Mouse (Mus musculus) neural tube, embryonic 15.5 days (tissue): Measurements from ENCODE around the gene Pakap. TPM values are rescaled to one million over a fixed set of nuclear protein-coding genes. Genes with fewer than 3 reads are reported as not detected.
A peak's percentile ranks its signal among the peaks of the same experiment; 100 is the strongest.

Experiments used
- ATAC-seq: fragments of 200-750 bp; cut with Nextera tagmentation; 2 replicates; pipeline ENCODE4 v1.8.0; 2017; ENCODE audit warnings: mild to moderate bottlenecking, moderate TSS enrichment, moderate library complexity; ENCODE audit not compliant: low FRiP score
- H3K27ac ChIP-seq: fragments of 300-500 bp; sonication (generic); replicated peaks from 2 replicates; pipeline ENCODE4 v1.5.1; 2015; ENCODE audit warnings: mild to moderate bottlenecking, inconsistent platforms
- H3K27me3 ChIP-seq: fragments of 300-500 bp; sonication (generic); replicated peaks from 2 replicates; pipeline ENCODE4 v1.6.1; 2015; ENCODE audit warnings: inconsistent platforms
- H3K36me3 ChIP-seq: fragments of 300-500 bp; sonication (generic); 2 replicates; pipeline ENCODE4 v1.6.1; 2015; ENCODE audit warnings: inconsistent platforms
- H3K4me1 ChIP-seq: fragments of 300-500 bp; sonication (generic); 2 replicates; pipeline ENCODE4 v1.6.1; 2015; ENCODE audit warnings: inconsistent platforms
- H3K4me2 ChIP-seq: fragments of 300-500 bp; sonication (generic); 2 replicates; pipeline ENCODE4 v1.6.1; 2015; ENCODE audit warnings: inconsistent platforms, mild to moderate bottlenecking, moderate library complexity
- H3K4me3 ChIP-seq: fragments of 300-500 bp; sonication (generic); replicated peaks from 2 replicates; pipeline ENCODE4 v1.5.1; 2015; ENCODE audit warnings: mild to moderate bottlenecking, inconsistent platforms
- H3K9ac ChIP-seq: fragments of 300-500 bp; sonication (generic); replicated peaks from 2 replicates; pipeline ENCODE4 v1.6.1; 2015; ENCODE audit warnings: mild to moderate bottlenecking, inconsistent platforms
- H3K9me3 ChIP-seq: fragments of 300-500 bp; sonication (generic); replicated peaks from 2 replicates; pipeline ENCODE4 v1.6.1; 2016; ENCODE audit warnings: inconsistent platforms
- WGBS: fragments of 180-500 bp; shearing (Covaris S2); methylation state at CpG from one replicate; pipeline ENCODE4 v1.1.7; 2015; ENCODE audit warnings: mixed read lengths; 5-methylcytosine and 5-hydroxymethylcytosine counted together
- polyA plus RNA-seq: library from polyadenylated mRNA; unstranded; fragments of >200 nt; fragmentation: Nextera tagmentation; extraction: Ambion mirVana; gene quantifications from 2 replicates; pipeline ENCODE4 v1.2.1, GENCODE M21; 2015

Pakap gene
- polyA plus RNA-seq, 1 experiment from 2014 or later: 10.4 TPM

DNA sequence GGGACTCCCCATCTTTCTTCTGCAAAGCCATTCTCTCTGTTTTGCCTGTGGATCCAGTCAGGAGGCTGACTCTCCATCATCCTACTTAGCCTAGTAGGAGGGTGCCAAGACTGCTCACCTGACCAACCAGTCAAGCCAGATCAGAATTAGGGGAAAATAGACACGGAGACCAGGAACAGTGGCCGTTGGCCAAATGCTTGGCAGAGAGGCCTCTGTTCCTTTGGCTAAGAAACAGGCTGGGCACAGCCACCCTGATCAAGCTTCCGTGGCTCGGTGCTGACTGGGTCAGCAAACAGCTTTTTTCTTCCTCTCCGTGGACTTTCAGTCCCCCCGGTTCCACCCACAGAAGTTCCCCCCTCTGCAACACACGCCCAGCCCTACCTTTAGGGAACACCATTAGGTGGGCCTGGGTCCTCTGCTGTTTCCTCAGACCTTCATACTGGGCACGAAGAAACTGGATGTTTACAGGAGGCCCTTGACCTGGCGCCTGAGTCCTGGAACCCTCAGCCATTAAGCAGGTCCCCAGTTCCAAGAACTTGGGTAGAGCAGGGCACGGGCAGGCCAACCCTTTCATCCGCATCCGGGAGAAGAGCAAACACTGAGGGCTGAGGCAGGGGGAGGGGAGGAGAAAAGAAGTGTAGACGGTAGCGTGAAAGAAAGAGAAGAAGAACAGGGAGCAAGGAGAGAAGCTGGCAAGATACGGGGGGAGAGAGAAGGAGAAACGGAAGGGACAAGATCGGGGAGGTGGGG is 347.4 kb downstream of the Pakap start:
- no peaks in the 10 kb centered on the region for H3K27me3 ChIP-seq
- no peak overlapping the region for H3K9ac ChIP-seq
- no peaks in the 10 kb centered on the region for H3K36me3 ChIP-seq
- no peak for ATAC-seq
- H3K27ac ChIP-seq: no peak overlapping the region
- H3K4me1 ChIP-seq: peaks cover 2% of the 10 kb centered on the region; the same call in 1 of the 2 replicates
- 43% methylated on average over 17 of the region's 17 CpGs for WGBS
- H3K9me3 ChIP-seq: no peaks in the 10 kb centered on the region
- H3K4me3 ChIP-seq: no peak overlapping the region
- H3K4me2 ChIP-seq: peak overlapping the region; percentile 31

DNA sequence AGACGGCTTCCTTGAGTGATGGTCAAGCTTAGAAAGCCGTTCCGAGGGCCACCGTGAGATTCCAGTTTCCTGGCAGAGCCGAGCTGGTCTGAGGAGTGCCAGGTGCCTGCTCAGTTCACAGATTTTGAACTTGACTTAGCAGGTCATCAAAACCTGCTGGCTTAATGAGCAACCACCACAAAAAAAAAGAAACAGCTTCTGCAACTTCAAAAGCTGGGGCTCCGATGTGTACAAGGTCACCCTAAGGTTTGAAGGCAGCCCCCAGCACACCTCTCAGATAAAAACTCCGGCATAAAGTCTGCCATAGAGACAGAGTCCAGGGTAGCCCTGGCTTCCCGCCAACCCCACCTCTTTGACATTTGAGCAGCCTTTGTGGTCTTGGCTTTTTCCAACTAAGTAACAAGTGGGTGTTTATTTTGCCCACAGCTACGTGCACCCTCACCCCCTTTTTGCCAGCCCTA is 348.3 kb downstream of the Pakap start, which contains the start of gene D630039A03Rik:
D630039A03Rik (minus strand) TSS at position 97 of the 461 bp plus-strand sequence.
- Histone ChIP-seq H3K27ac (no peak within 1 kb of the TSS), H3K4me3 (no peak within 1 kb of the TSS), H3K36me3 (no peaks in the 10 kb centered on the region), H3K9ac (no peak within 1 kb of the TSS), H3K4me1 (peaks cover 2% of the 10 kb centered on the region; the same call in 1 of the 2 replicates), H3K4me2 (peak within 1 kb of the TSS; percentile 31), H3K9me3 (no peaks in the 10 kb centered on the region), H3K27me3 (no peaks in the 10 kb centered on the region)
- WGBS: 22% methylated on average over 9 of the region's 9 CpGs
- no peak for ATAC-seq

DNA sequence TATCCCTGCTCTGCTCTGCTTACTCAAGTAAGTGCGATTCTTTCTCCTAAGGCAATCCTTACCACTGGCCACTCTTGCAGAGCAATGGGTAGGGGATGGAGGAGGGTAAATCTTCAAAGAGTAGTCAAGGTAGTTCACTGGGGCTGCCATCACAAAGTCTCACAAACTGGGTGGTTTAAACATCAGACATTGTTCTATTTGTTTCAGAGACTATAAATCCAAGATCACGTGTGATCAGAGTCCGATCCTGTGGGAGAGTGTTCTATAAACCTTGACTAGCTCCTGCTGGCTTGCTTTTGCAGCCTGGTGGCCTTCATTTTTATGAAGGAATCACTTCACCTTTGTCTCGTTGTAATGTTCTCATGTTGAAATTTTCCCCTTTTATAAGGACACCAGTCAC is 348.7 kb downstream of the Pakap start:
- H3K36me3 ChIP-seq: no peaks in the 10 kb centered on the region
- H3K27ac ChIP-seq: no peak overlapping the region
- H3K9ac ChIP-seq: no peak overlapping the region
- WGBS: 56% methylated on average over 4 of the region's 4 CpGs
- peaks cover 2% of the 10 kb centered on the region; the same call in 1 of the 2 replicates for H3K4me1 ChIP-seq
- H3K4me3 ChIP-seq: no peak overlapping the region
- H3K27me3 ChIP-seq: no peaks in the 10 kb centered on the region
- H3K9me3 ChIP-seq: no peaks in the 10 kb centered on the region
- H3K4me2 ChIP-seq: no peak overlapping the region
- no peak for ATAC-seq

DNA sequence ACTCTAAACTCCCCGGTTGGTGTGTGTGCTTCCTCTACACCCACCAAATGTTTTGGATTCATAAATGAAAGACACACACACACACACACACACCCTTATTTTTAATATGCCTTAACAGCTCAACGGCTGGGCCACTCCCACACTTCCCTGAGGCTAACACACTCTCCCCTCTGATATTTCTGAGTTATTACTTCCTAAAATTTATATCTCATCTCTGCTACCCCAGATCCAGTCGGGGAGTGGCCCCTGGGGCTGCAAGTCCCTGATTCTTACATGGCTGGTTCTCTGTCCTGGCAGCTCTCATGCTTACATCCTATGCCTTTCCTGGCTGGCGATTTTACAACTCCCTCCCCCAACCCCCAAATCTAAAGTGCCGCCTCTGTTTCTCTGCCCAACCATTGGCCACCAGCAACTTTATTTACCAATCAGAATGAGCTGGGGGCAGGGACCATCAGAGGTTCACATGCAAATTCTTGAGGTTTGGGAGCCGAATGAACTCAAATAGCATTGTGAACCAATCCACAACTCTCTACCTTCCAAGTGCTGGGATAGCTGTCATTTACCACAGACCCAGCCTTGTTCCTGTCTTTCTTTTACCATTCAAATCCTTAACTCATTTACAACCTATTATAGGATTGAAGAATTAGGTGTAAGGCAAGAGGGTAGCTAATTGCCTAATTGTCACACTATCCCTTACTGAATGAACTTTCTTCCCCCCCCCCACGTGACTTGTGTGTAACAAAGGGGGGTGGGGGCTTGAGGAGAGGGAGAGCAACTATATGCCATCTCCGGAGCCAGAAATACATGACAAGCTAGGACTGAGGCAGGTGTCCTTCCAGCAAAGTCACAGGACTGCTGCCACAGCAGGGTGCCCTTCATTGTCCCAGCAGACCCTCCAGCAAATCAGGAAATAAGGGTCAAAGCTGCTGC is 351.8 kb downstream of the Pakap start:
- no peaks in the 10 kb centered on the region for H3K9me3 ChIP-seq
- no peak for ATAC-seq
- peaks cover 9% of the 10 kb centered on the region for H3K4me1 ChIP-seq
- H3K27ac ChIP-seq: no peak overlapping the region
- H3K9ac ChIP-seq: no peak overlapping the region
- H3K27me3 ChIP-seq: no peaks in the 10 kb centered on the region
- H3K4me2 ChIP-seq: no peak overlapping the region
- no peaks in the 10 kb centered on the region for H3K36me3 ChIP-seq
- 16% methylated on average over 8 of the region's 8 CpGs for WGBS
- H3K4me3 ChIP-seq: no peak overlapping the region

DNA sequence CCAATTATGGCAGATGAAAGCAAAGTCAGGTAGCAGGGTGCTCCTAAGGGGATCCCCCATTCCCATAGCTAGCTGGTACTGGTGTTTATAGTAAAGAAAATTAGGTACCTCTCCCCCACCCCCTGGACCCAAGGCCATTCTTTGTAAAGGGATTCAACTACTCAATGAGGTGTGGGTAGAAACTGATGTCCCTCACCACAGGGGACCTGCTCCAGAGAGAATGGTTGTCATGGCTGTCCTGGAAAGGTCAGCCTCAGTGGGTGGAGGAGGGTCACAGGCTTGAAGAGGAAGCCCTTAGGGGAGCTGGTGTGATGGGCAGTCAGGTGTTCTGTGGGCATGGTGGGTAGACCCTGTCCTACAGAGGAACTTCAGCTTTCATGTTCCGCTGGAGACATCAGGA is 352.5 kb downstream of the Pakap start:
- no peak overlapping the region for H3K9ac ChIP-seq
- 92% methylated on average over 1 of the region's 1 CpGs for WGBS
- no peaks in the 10 kb centered on the region for H3K27me3 ChIP-seq
- no peak for ATAC-seq
- no peaks in the 10 kb centered on the region for H3K9me3 ChIP-seq
- H3K4me1 ChIP-seq: peaks cover 9% of the 10 kb centered on the region
- no peak overlapping the region for H3K4me3 ChIP-seq
- no peaks in the 10 kb centered on the region for H3K36me3 ChIP-seq
- no peak overlapping the region for H3K27ac ChIP-seq
- H3K4me2 ChIP-seq: no peak overlapping the region

GRCm38 (mm10) chr4:57922171-57922570 is 354.2 kb downstream of the Pakap start:
- no peaks in the 10 kb centered on the region for H3K27me3 ChIP-seq
- H3K36me3 ChIP-seq: no peaks in the 10 kb centered on the region
- H3K4me3 ChIP-seq: no peak overlapping the region
- H3K27ac ChIP-seq: no peak overlapping the region
- peaks cover 6% of the 10 kb centered on the region for H3K4me1 ChIP-seq
- H3K4me2 ChIP-seq: no peak overlapping the region
- no peak overlapping the region for H3K9ac ChIP-seq
- 11% methylated on average over 5 of the region's 5 CpGs for WGBS
- ATAC-seq: 0 out of 2 replicates have a peak, but pooled peaks have one; percentile 30
- H3K9me3 ChIP-seq: no peaks in the 10 kb centered on the region

DNA sequence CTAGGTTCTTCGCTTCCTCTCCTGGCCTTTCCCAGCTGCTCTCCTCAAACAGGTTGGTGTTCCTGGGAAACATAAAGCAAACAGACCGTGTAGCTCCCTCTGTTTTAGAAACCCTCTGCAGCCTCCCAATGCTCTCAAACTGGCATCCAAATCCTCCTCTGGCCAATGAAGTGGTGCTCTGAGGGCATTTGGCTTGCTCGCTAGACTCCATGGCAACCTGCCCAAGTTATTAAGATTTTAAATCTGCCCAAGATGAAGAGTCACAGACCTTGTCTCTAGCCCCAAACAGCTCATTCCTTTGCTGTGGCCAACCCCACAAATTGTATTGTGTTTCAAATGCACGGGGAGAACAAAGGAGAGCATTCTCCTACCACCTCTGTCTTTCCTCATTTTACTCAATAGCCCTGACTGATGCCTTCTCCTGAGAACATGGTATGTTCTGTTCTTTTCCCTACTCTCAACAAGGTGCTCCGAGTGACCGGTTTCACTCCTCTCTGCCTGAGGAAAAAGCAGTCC is 356.6 kb downstream of the Pakap start:
- no peak overlapping the region for H3K4me2 ChIP-seq
- H3K4me3 ChIP-seq: no peak overlapping the region
- no peak overlapping the region for H3K9ac ChIP-seq
- ATAC-seq: no peak
- no peaks in the 10 kb centered on the region for H3K9me3 ChIP-seq
- no peaks in the 10 kb centered on the region for H3K36me3 ChIP-seq
- H3K4me1 ChIP-seq: peaks cover 6% of the 10 kb centered on the region
- no peaks in the 10 kb centered on the region for H3K27me3 ChIP-seq
- WGBS: 73% methylated on average over 6 of the region's 6 CpGs
- no peak overlapping the region for H3K27ac ChIP-seq

DNA sequence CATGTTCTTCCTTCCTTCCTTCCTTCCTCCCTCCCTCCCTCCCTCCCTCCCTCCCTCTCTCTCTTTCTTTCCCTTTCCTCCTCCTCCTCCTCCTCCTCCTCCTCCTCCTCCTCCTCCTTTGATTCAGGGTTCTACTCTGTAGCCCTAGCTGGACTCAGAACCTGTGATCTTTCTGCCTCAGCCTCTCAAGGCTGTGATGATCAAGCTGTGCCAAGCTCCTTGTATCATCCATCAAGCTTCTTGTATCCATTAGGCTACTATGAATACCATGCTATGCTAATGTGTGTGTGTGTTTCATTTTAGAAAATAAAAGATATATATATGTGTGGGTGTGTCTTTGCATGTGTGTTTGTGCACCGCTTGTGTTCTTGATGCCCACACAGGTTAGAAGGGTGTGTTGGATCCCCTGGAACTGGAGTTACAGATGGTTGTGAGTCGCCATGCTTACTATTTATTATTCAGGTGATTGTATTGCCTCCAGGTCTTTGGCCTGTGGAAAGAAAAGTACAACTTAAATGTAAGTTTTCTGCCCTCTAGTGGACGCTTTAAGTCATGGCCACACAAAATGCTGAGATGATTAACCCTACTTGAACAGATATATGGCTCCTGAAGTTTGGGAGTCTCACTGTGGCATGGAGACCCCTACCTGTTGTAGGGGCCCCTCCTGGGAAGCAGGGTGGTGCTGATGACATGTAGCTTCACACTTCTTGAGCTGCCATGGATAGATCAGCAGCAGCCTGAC is 359.7 kb downstream of the Pakap start:
- Histone ChIP-seq H3K4me3 (no peak overlapping the region), H3K36me3 (no peaks in the 10 kb centered on the region), H3K9ac (no peak overlapping the region), H3K4me2 (no peak overlapping the region), H3K27me3 (no peaks in the 10 kb centered on the region), H3K4me1 (peaks cover under 1% of the 10 kb centered on the region; the same call in 1 of the 2 replicates), H3K27ac (no peak overlapping the region), H3K9me3 (no peaks in the 10 kb centered on the region)
- ATAC-seq: peak; percentile 35; the same call in 1 of the 2 replicates
- 25% methylated on average over 3 of the region's 3 CpGs for WGBS

DNA sequence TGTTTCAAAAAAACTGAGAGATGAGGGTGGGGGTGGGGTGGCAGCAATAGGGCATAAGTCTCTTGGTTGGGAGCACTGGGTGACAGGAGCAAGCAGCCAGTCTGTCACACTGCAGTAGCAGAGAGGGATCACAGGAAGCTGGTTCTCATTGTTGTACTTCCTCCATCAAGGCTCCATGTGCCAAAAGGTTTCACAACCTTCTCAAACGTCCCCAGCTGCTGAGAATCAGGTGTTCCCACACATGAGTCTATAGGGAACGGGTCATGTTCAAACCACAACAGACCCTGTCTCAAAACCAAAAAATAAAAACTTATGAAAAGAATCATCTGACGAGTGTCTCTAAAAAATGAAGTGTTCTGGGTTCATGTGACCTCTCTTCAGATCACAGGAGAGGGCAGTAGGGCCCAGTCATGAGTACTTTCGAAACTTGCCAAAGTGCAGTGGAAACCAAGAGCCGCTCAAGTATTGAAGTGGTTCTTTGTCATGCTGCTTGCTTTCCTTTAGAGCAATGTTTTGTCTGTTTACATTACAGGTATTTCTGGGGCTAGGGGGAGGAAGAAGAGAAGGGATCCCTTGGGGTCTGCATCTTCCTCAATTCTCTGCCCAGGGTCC is 362.7 kb downstream of the Pakap start:
- Histone ChIP-seq H3K4me1 (no peaks in the 10 kb centered on the region), H3K27me3 (no peaks in the 10 kb centered on the region), H3K4me2 (no peak overlapping the region), H3K36me3 (no peaks in the 10 kb centered on the region), H3K9ac (no peak overlapping the region), H3K9me3 (no peaks in the 10 kb centered on the region), H3K4me3 (no peak overlapping the region), H3K27ac (no peak overlapping the region)
- WGBS: 80% methylated on average over 5 of the region's 5 CpGs
- ATAC-seq: no peak

DNA sequence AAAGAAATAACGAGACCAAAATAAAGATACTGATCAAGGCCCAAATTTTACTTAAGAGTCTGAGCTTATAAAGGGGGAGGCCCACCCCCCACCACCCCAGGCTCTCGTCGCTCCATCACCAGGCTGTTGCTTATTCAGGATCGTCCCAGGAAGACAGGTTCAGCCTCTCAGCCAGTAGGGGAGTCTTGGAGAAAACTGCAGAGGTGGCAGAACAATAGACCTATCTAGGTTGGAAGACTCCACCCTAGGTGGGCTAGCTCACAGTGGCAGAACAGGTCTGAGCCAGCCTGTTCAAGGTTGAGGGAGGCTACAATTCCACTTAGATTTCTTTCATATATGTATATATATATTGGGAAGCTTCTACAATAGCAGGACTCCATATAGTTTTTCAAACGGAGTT is 366.2 kb downstream of the Pakap start:
- no peaks in the 10 kb centered on the region for H3K9me3 ChIP-seq
- H3K36me3 ChIP-seq: no peaks in the 10 kb centered on the region
- no peak overlapping the region for H3K4me3 ChIP-seq
- ATAC-seq: no peak
- 86% methylated on average over 5 of the region's 5 CpGs for WGBS
- no peaks in the 10 kb centered on the region for H3K4me1 ChIP-seq
- no peaks in the 10 kb centered on the region for H3K27me3 ChIP-seq
- H3K27ac ChIP-seq: no peak overlapping the region
- H3K4me2 ChIP-seq: no peak overlapping the region
- H3K9ac ChIP-seq: no peak overlapping the region

DNA sequence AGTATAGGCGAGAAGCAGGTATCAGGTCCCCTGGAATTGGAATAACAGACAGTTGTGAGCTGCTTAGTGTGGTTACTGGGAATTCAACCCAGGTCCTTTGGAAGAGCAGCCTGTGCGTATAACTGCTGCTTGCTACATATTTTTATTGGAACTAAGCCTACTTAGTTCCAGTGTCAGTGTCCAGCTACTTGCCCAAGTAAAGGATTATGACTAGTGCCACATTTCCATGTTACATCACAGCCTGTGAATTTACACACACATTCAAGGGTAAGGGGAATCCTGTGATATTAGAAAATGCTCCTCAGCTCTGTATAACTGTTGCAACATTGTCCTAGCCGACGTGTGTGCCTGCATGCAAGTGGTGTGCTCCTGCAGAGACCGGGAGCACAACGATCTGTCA is 369.3 kb downstream of the Pakap start:
- Histone ChIP-seq H3K36me3 (peaks cover 3% of the 10 kb centered on the region), H3K4me1 (no peaks in the 10 kb centered on the region), H3K27me3 (no peaks in the 10 kb centered on the region), H3K27ac (no peak overlapping the region), H3K4me3 (no peak overlapping the region), H3K4me2 (no peak overlapping the region), H3K9me3 (no peaks in the 10 kb centered on the region), H3K9ac (no peak overlapping the region)
- no peak for ATAC-seq
- WGBS: 90% methylated on average over 6 of the region's 6 CpGs
